Comparison of ENCODE assay signal across 8 mouse cellular contexts in genomic region chr11:105574241-105574640, GRCm38 (mm10). TPM values are rescaled to one million over a fixed set of nuclear protein-coding genes. Genes with fewer than 3 reads are reported as not detected.
DNase-seq lines count a peak whose midpoint lies in the region; TF ChIP-seq lines count a peak whose summit lies in the region.

No protein-coding gene starts in this region.

- DNase-seq in adrenal gland, adult (ENCODE audit: inconsistent age in 2 of 2, low spot score in 1 of 2): peak; percentile 9 to 72
- no peak for DNase-seq in adrenal gland, postnatal 4 days (ENCODE audit: low spot score in 2 of 2)
- peak; percentile 83 for DNase-seq in NIH3T3 (ENCODE audit: low read depth)
- peak; percentile 79 for DNase-seq in gastrocnemius, adult 2 months
- DNase-seq in kidney, postnatal 25 days: peak; percentile 81 to 90
- no peak for DNase-seq in spleen, postnatal 4 days (ENCODE audit: low spot score in 2 of 2)
- DNase-seq in spleen, adult 12 weeks (ENCODE audit: low spot score): no peak
- no peak for DNase-seq in layer of hippocampus, adult 18-20 months (ENCODE audit: low spot score in 2 of 2)

- intact Hi-C loops in gastrocnemius, adult 2 months (cut with DNase I): no loop called here

- TF ChIP-seq CTCF in gastrocnemius, adult 2 months (IDR thresholded peaks at IDR 0.05): no peak

- peak overlapping the region; percentile 67 for H3K27ac ChIP-seq in gastrocnemius, adult 2 months

- no peak overlapping the region for H3K4me3 ChIP-seq in gastrocnemius, adult 2 months

RNA-seq across cellular contexts. Expression of gene Tanc2, which starts 15.5 kb away (rescaled TPM):
- 10 to 100 TPM; 33.3 to 40.2 TPM for total RNA-seq in adrenal gland, postnatal 4 days (2021)
- total RNA-seq in gastrocnemius, adult 2 months (2021): 10 to 100 TPM in 1 of 2 experiments, 1 to 10 TPM in 1; 9.7 to 10.5 TPM
- 100 to 1,000 TPM; 145 to 163 TPM for total RNA-seq in layer of hippocampus, adult 18-20 months (2021)

Comparison
In these comparisons a context has a peak if more than half of its experiments do, and no peak if none do; other contexts are left out.
1. DNase-seq: peak in adrenal gland, adult (2 of 2), NIH3T3 (single experiment), gastrocnemius, adult 2 months (single experiment) and kidney, postnatal 25 days (2 of 2); none in adrenal gland, postnatal 4 days (0 of 2), spleen, postnatal 4 days (0 of 2), spleen, adult 12 weeks (single experiment) and layer of hippocampus, adult 18-20 months (0 of 2).